Mouse (Mus musculus) heart, embryonic 15.5 days (tissue): ENCODE data around the gene Fam173a. TPM values are rescaled to one million over a fixed set of nuclear protein-coding genes. Genes with fewer than 3 reads are reported as not detected.
"Not testable (repeated sequence)": the region's sequence is repeated elsewhere in the genome, so short reads cannot be mapped to it uniquely, and the experiment has no call there.

ENCODE experiments used
- ATAC-seq: fragments of 200-750 bp; cut with Nextera tagmentation; replicated peaks from 2 replicates; pipeline ENCODE4 v1.8.0; 2017; ENCODE audit warnings: low read depth, moderate TSS enrichment; ENCODE audit not compliant: insufficient number of reproducible peaks, insufficient read depth, low FRiP score
- H3K27ac ChIP-seq: fragments of 300-500 bp; sonication (generic); 2 replicates; pipeline ENCODE4 v1.5.1; 2015; ENCODE audit warnings: mild to moderate bottlenecking, inconsistent platforms
- H3K27me3 ChIP-seq: fragments of 300-500 bp; sonication (generic); 2 replicates; pipeline ENCODE4 v1.6.1; 2015; ENCODE audit warnings: inconsistent platforms
- H3K36me3 ChIP-seq: fragments of 300-500 bp; sonication (generic); 2 replicates; pipeline ENCODE4 v1.6.1; 2015; ENCODE audit warnings: mild to moderate bottlenecking, inconsistent platforms
- H3K4me1 ChIP-seq: fragments of 300-500 bp; sonication (generic); replicated peaks from 2 replicates; pipeline ENCODE4 v1.6.1; 2015; ENCODE audit warnings: inconsistent platforms
- H3K4me2 ChIP-seq: fragments of 300-500 bp; sonication (generic); 2 replicates; pipeline ENCODE4 v1.6.1; 2015; ENCODE audit warnings: inconsistent platforms, mild to moderate bottlenecking, moderate library complexity
- H3K4me3 ChIP-seq: fragments of 300-500 bp; sonication (generic); 2 replicates; pipeline ENCODE4 v1.5.1; 2015; ENCODE audit warnings: mild to moderate bottlenecking, inconsistent platforms
- H3K9ac ChIP-seq: fragments of 300-500 bp; sonication (generic); 2 replicates; pipeline ENCODE4 v1.6.1; 2015; ENCODE audit warnings: mild to moderate bottlenecking, inconsistent platforms
- H3K9me3 ChIP-seq: fragments of 300-500 bp; sonication (generic); replicated peaks from 2 replicates; pipeline ENCODE4 v1.6.1; 2016; ENCODE audit warnings: inconsistent platforms
- WGBS: fragments of 180-500 bp; shearing (Covaris S2); methylation state at CpG from one replicate; pipeline ENCODE4 v1.1.7; 2015; ENCODE audit warnings: mixed read lengths; 5-methylcytosine and 5-hydroxymethylcytosine counted together
- microRNA-seq: library from miRNA; unstranded; fragments of <30 nt; microRNA quantifications from one replicate; pipeline ENCODE4, GENCODE M21; 2016
- polyA plus RNA-seq: library from polyadenylated mRNA; unstranded; fragments of >200 nt; fragmentation: Nextera tagmentation; extraction: Ambion mirVana; gene quantifications from 2 replicates; pipeline ENCODE4 v1.2.1, GENCODE M21; 2015

Fam173a gene
- polyA plus RNA-seq, 1 experiment from 2014 or later, result 56.8 TPM

DNA sequence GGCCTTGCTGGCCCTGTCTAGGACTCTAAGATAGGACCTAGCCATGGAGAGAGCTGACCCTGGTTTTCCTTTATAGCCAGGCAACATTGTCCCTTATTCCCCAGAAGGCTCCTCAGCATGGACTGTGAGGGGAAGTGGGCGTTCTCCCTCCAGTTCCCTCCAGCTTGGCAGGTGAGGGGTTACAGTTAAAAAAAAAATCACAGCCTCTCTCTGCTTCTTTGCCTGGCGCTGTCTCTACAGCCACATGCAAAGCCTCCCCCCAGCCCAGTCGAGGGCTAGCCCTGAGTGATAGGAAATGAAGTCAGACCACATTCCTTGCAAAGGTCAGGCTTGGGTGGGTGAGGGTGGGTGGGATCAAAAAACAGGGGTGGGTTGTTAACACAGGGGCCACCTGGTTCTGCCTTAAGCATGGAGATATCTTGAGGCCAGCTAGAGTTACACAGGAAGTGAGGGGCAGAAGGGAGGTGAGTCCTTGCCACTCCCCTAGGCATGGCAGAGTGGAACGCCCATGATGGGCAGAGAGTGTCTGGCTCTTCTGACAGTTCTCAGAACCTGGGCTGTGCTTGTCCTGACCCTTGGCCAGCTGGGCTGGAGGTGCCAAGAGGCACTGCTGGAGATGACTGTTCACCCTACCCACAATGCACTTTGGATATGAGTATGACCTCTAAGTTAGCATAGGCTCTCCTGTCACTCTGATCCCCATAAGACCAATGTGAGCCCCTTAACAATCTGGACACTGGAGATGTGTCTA, 36.9 kb downstream of the Fam173a start:
- Histone ChIP-seq H3K27me3 (0 out of 2 replicates have a peak, but pooled peaks cover 8% of the 10 kb centered on the region), H3K4me1 (peaks cover 10% of the 10 kb centered on the region), H3K4me2 (no peak overlapping the region), H3K9me3 (no peaks in the 10 kb centered on the region), H3K9ac (no peak overlapping the region), H3K27ac (no peak overlapping the region), H3K36me3 (no peaks in the 10 kb centered on the region), H3K4me3 (no peak overlapping the region)
- WGBS, result 30% methylated on average over 4 of the region's 4 CpGs
- ATAC-seq, result no peak

GRCm38 (mm10) chr17:25755086-25755485, 37.6 kb downstream of the Fam173a start:
- WGBS, result 70% methylated on average over 4 of the region's 4 CpGs
- H3K27me3 ChIP-seq, result 0 out of 2 replicates have a peak, but pooled peaks cover 8% of the 10 kb centered on the region
- ATAC-seq, result no peak
- H3K4me1 ChIP-seq, result peaks cover 10% of the 10 kb centered on the region
- no peak overlapping the region for H3K9ac ChIP-seq
- H3K4me3 ChIP-seq, result no peak overlapping the region
- H3K27ac ChIP-seq, result no peak overlapping the region
- H3K9me3 ChIP-seq, result no peaks in the 10 kb centered on the region
- H3K4me2 ChIP-seq, result no peak overlapping the region
- no peaks in the 10 kb centered on the region for H3K36me3 ChIP-seq

DNA sequence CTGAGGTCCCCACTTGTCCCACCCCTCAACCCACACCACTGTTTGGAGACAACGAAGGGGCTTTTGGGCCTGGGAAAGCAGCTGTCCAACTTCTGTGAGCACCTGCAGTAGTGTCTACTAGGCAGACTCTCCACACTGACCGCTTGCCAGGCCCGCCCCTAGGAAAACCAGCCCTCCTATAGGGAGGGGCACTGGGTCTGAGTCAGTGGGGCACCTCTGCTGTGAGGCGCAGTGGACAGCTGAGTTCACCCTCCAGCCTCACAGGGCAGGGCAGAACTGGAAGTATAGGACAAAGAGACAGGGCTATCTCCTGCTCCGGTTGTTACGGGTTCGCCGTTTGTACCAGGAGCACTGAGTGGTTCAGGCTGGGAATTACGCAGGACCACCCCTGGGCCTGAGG, 38.5 kb downstream of the Fam173a start, which contains the start of gene Msln:
Gene Msln, minus strand, starts transcription at position 138 of the 400 bp plus-strand sequence.
- no peaks in the 10 kb centered on the region for H3K9me3 ChIP-seq
- no peak within 1 kb of the TSS for H3K4me2 ChIP-seq
- no peak for ATAC-seq
- no peaks in the 10 kb centered on the region for H3K36me3 ChIP-seq
- peaks cover 10% of the 10 kb centered on the region for H3K4me1 ChIP-seq
- H3K9ac ChIP-seq, result no peak within 1 kb of the TSS
- H3K4me3 ChIP-seq, result no peak within 1 kb of the TSS
- no peak within 1 kb of the TSS for H3K27ac ChIP-seq
- H3K27me3 ChIP-seq, result 0 out of 2 replicates have a peak, but pooled peaks cover 7% of the 10 kb centered on the region
- 83% methylated on average over 9 of the region's 9 CpGs for WGBS

DNA sequence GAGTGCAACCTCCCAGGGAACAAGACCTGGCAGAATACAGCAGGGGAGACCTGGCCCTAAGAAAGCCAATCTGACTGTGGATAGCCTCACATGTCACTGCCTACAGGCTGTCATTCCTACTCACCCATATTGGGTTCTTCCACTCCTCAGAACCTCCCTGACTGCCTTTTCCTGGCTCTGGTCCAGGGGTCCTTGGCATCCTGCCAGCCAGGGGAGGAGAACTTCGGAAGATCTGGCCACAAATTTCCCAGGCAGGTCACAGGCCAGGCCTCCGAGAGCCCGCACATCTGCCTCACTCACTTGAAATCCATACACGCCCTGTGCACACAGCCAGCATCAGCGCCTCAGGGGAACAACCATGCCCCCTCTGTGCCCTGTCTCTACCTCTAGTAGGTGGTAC, 41.3 kb downstream of the Fam173a start:
- Histone ChIP-seq H3K4me2 (no peak overlapping the region), H3K4me1 (peaks cover 8% of the 10 kb centered on the region), H3K9ac (no peak overlapping the region), H3K27ac (no peak overlapping the region), H3K27me3 (0 out of 2 replicates have a peak, but pooled peaks cover 3% of the 10 kb centered on the region), H3K9me3 (no peaks in the 10 kb centered on the region), H3K36me3 (no peaks in the 10 kb centered on the region), H3K4me3 (no peak overlapping the region)
- ATAC-seq, result no peak
- 18% methylated on average over 5 of the region's 5 CpGs for WGBS

- 89% methylated on average over 6 of the region's 6 CpGs for WGBS
Observed at GRCm38 (mm10) chr17:25749314-25749713, 43.4 kb downstream of the Fam173a start.

GRCm38 (mm10) chr17:25748238-25748637, 44.5 kb downstream of the Fam173a start:
- Histone ChIP-seq H3K4me3 (no peak overlapping the region), H3K9ac (no peak overlapping the region), H3K36me3 (no peaks in the 10 kb centered on the region), H3K4me1 (peaks cover 8% of the 10 kb centered on the region), H3K4me2 (no peak overlapping the region), H3K9me3 (no peaks in the 10 kb centered on the region), H3K27ac (no peak overlapping the region), H3K27me3 (peaks cover 9% of the 10 kb centered on the region)
- 83% methylated on average over 4 of the region's 4 CpGs for WGBS
- ATAC-seq, result no peak

More at GRCm38 (mm10) chr17:25749314-25749713, 43.4 kb downstream of the Fam173a start:
- Histone ChIP-seq H3K36me3 (no peaks in the 10 kb centered on the region), H3K27me3 (peaks cover 8% of the 10 kb centered on the region), H3K4me2 (no peak overlapping the region), H3K9me3 (no peaks in the 10 kb centered on the region), H3K4me3 (no peak overlapping the region), H3K27ac (no peak overlapping the region), H3K4me1 (peaks cover 8% of the 10 kb centered on the region), H3K9ac (no peak overlapping the region)
- ATAC-seq, result no peak

DNA sequence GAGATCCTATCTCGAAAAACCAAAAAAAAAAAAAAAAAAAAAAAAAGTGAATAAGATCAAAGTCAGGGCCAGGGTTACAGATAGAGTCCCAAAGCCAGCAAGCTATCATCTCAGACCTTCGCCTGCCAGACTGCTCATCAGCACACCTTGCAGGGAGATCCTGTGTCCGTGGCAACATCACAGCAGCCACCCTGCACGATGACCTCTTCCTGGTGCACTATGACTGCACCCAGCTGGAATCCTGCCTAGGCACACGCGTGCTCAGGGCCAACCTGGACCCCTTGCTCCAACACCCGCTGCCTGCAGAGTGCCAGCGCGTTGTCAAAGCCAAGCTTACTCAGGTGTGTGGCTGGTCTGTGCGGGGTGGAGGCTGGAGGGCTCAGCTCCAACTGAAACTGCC, 48.4 kb downstream of the Fam173a start:
- no peak overlapping the region for H3K4me2 ChIP-seq
- H3K36me3 ChIP-seq, result no peaks in the 10 kb centered on the region
- H3K4me1 ChIP-seq, result no peaks in the 10 kb centered on the region
- no peak overlapping the region for H3K27ac ChIP-seq
- H3K9ac ChIP-seq, result no peak overlapping the region
- H3K9me3 ChIP-seq, result no peaks in the 10 kb centered on the region
- peaks cover 5% of the 10 kb centered on the region for H3K27me3 ChIP-seq
- no peak overlapping the region for H3K4me3 ChIP-seq
- ATAC-seq, result no peak
- 69% methylated on average over 10 of the region's 10 CpGs for WGBS

GRCm38 (mm10) chr17:25743831-25744230, 48.9 kb downstream of the Fam173a start:
- H3K4me2 ChIP-seq, result no peak overlapping the region
- no peak for ATAC-seq
- H3K9me3 ChIP-seq, result no peaks in the 10 kb centered on the region

DNA sequence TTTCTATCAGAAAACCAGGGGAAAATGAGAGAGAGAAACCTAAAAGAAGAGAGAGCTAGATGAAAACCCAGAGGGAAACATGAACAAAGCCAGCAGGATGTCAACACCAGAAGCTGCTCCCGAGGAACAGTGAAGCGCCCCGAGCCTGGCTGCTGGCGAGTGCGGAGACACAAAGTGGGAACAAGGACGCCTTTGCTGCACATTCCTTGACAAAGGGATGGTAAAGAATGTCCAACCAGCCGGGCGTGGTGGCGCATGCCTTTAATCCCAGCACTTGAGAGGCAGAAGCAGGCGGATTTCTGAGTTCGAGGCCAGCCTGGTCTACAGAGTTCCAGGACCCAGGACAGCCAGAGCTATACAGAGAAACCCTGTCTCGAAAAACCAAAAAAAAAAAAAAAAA, 51.2 kb downstream of the Fam173a start:
- WGBS, result 66% methylated on average over 12 of the region's 12 CpGs
- ATAC-seq, result not testable (repeated sequence)

More at GRCm38 (mm10) chr17:25743831-25744230, 48.9 kb downstream of the Fam173a start:
- Histone ChIP-seq H3K4me1 (no peaks in the 10 kb centered on the region), H3K27ac (no peak overlapping the region), H3K36me3 (no peaks in the 10 kb centered on the region), H3K4me3 (no peak overlapping the region), H3K9ac (no peak overlapping the region), H3K27me3 (peaks cover 5% of the 10 kb centered on the region)
- WGBS, result 88% methylated on average over 9 of the region's 9 CpGs

More for the DNA sequence above, 51.2 kb downstream of the Fam173a start:
- not testable (repeated sequence) for H3K9ac ChIP-seq, H3K4me1 ChIP-seq, H3K4me2 ChIP-seq, H3K4me3 ChIP-seq, H3K36me3 ChIP-seq, H3K27me3 ChIP-seq, H3K9me3 ChIP-seq, H3K27ac ChIP-seq

Small RNA genes lying within 50 kb of the gene (microRNA-seq; reads per million reads assigned to microRNA genes)
- gene Gm25083, result not detected
- gene Mir3082, result 0.84 reads per million
- gene Mir6966, result not detected

Other genes starting within 250 kb of the Fam173a start
- gene Sox8, start 222.2 kb downstream of the Fam173a start, polyA plus RNA-seq, result 0.73 and 1.5 TPM in 2 replicates
- 33.0 and 34.7 TPM in 2 replicates for gene Lmf1, start 213.8 kb downstream of the Fam173a start, polyA plus RNA-seq
- gene Gng13, start 75.7 kb downstream of the Fam173a start, polyA plus RNA-seq, result 1.0 and 2.0 TPM in 2 replicates
- gene Chtf18, start 65.5 kb downstream of the Fam173a start, polyA plus RNA-seq, result 11.8 and 17.7 TPM in 2 replicates
- gene Rpusd1, start 65.2 kb downstream of the Fam173a start, polyA plus RNA-seq, result 10.7 and 15.3 TPM in 2 replicates
- 0.13 TPM in 1 of 2 replicates, not detected in the other for gene Mslnl, start 56.9 kb downstream of the Fam173a start, polyA plus RNA-seq
- gene Msln, start 38.5 kb downstream of the Fam173a start, polyA plus RNA-seq, result 38.7 and 42.7 TPM in 2 replicates
- 31.5 and 32.4 TPM in 2 replicates for gene Narfl, start 19.1 kb downstream of the Fam173a start, polyA plus RNA-seq
- 44.7 and 57.1 TPM in 2 replicates for gene Haghl, start 7.2 kb downstream of the Fam173a start, polyA plus RNA-seq
- 0.13 and 0.23 TPM in 2 replicates for gene Ccdc78, start 6.3 kb downstream of the Fam173a start, polyA plus RNA-seq
- gene AC134908.4, start 2.8 kb upstream of the Fam173a start, polyA plus RNA-seq, result 0.50 TPM in 1 of 2 replicates, not detected in the other
- 21.2 and 29.2 TPM in 2 replicates for gene Metrn, start 4.2 kb upstream of the Fam173a start, polyA plus RNA-seq
- 0.78 and 1.2 TPM in 2 replicates for gene Fbxl16, start 16.2 kb upstream of the Fam173a start, polyA plus RNA-seq
- gene Wdr24, start 30.7 kb upstream of the Fam173a start, polyA plus RNA-seq, result 12.7 and 19.8 TPM in 2 replicates
- 30.9 and 36.6 TPM in 2 replicates for gene Jmjd8, start 36.0 kb upstream of the Fam173a start, polyA plus RNA-seq
- gene Stub1, start 40.5 kb upstream of the Fam173a start, polyA plus RNA-seq, result 251 and 301 TPM in 2 replicates
- gene Rhbdl1, start 44.4 kb upstream of the Fam173a start, polyA plus RNA-seq, result 1.4 and 1.7 TPM in 2 replicates
- gene Gm20683, start 48.9 kb upstream of the Fam173a start, polyA plus RNA-seq, result 1.7 and 3.0 TPM in 2 replicates
- 24.2 and 26.1 TPM in 2 replicates for gene Rhot2, start 52.0 kb upstream of the Fam173a start, polyA plus RNA-seq
- 12.1 and 18.5 TPM in 2 replicates for gene Wdr90, start 68.6 kb upstream of the Fam173a start, polyA plus RNA-seq
- 176 and 203 TPM in 2 replicates for gene Mcrip2, start 75.9 kb upstream of the Fam173a start, polyA plus RNA-seq
- 29.3 and 35.1 TPM in 2 replicates for gene Mettl26, start 82.2 kb upstream of the Fam173a start, polyA plus RNA-seq
- 0.24 and 0.28 TPM in 2 replicates for gene Wfikkn1, start 88.0 kb upstream of the Fam173a start, polyA plus RNA-seq
- 12.1 and 18.0 TPM in 2 replicates for gene Rab40c, start 126.8 kb upstream of the Fam173a start, polyA plus RNA-seq
- 52.9 and 63.0 TPM in 2 replicates for gene Pigq, start 152.0 kb upstream of the Fam173a start, polyA plus RNA-seq
- gene Nhlrc4, start 152.1 kb upstream of the Fam173a start, polyA plus RNA-seq, result 0.08 and 0.16 TPM in 2 replicates
- gene A930017K11Rik, start 159.7 kb upstream of the Fam173a start, polyA plus RNA-seq, result 0.05 TPM in 1 of 2 replicates, not detected in the other
- gene Capn15, start 192.9 kb upstream of the Fam173a start, polyA plus RNA-seq, result 9.3 and 13.5 TPM in 2 replicates